Mouse (Mus musculus) lung, postnatal 0 days (tissue): ENCODE measurements around the gene Ppfia3.

Experiments used
- CTCF ChIP-seq: IDR thresholded peaks from 2 replicates; pipeline ENCODE4 v1.5.1; 2016; ENCODE audit warnings: antibody characterized with exemption, mild to moderate bottlenecking
- EP300 ChIP-seq: IDR thresholded peaks from 2 replicates; pipeline ENCODE4 v1.6.1; 2016; ENCODE audit warnings: antibody characterized with exemption, mild to moderate bottlenecking, control low read depth

GRCm38 (mm10) chr7:45308551-45309240, 58.1 kb downstream of the Ppfia3 start:
- TF ChIP-seq CTCF (no peak), EP300 (no peak)
